Mouse (Mus musculus) limb, embryonic 11.5 days (tissue): ENCODE data around the gene Mia2. TPM values are rescaled to one million over a fixed set of nuclear protein-coding genes. Genes with fewer than 3 reads are reported as not detected.
A peak's percentile ranks its signal among the peaks of the same experiment; 100 is the strongest.

Experiments used
- ATAC-seq: fragments of 200-750 bp; cut with Nextera tagmentation; 2 replicates; pipeline ENCODE4 v1.8.0; 2017; ENCODE audit warnings: low read depth; ENCODE audit not compliant: insufficient number of reproducible peaks, low FRiP score, low TSS enrichment
- DNase-seq: peaks from one replicate; pipeline ENCODE4 v3.0.0-alpha.2; 2015; ENCODE audit warnings: low spot score
- H3K27ac ChIP-seq: fragments of 300-500 bp; sonication (generic); replicated peaks from 2 replicates; pipeline ENCODE4 v1.5.1; 2014; ENCODE audit warnings: low read depth, mild to moderate bottlenecking, low read length
- H3K27me3 ChIP-seq: fragments of 300-500 bp; sonication (generic); 2 replicates; pipeline ENCODE4 v1.6.1; 2014; ENCODE audit warnings: mild to moderate bottlenecking, low read length, mixed read lengths; ENCODE audit not compliant: control insufficient read depth, insufficient read depth
- H3K36me3 ChIP-seq: fragments of 300-500 bp; sonication (generic); 2 replicates; pipeline ENCODE4 v1.6.1; 2014; ENCODE audit warnings: mild to moderate bottlenecking, low read length, moderate library complexity, mixed read lengths; ENCODE audit not compliant: control insufficient read depth, insufficient read depth
- H3K4me1 ChIP-seq: fragments of 300-500 bp; sonication (generic); 2 replicates; pipeline ENCODE4 v1.6.1; 2014; ENCODE audit warnings: low read length, mixed read lengths; ENCODE audit not compliant: control insufficient read depth, insufficient read depth
- H3K4me2 ChIP-seq: fragments of 300-500 bp; sonication (generic); 2 replicates; pipeline ENCODE4 v1.6.1; 2014; ENCODE audit warnings: low read depth, mild to moderate bottlenecking, moderate library complexity; ENCODE audit not compliant: severe bottlenecking
- H3K4me3 ChIP-seq: fragments of 300-500 bp; sonication (generic); 2 replicates; pipeline ENCODE4 v1.5.1; 2014; ENCODE audit warnings: low read depth, low read length
- H3K9ac ChIP-seq: fragments of 300-500 bp; sonication (generic); 2 replicates; pipeline ENCODE4 v1.6.1; 2014; ENCODE audit warnings: mild to moderate bottlenecking, low read length
- H3K9me3 ChIP-seq: fragments of 300-500 bp; sonication (generic); 2 replicates; pipeline ENCODE4 v1.6.1; 2016; ENCODE audit warnings: low read length; ENCODE audit not compliant: control insufficient read depth
- WGBS: fragments of 180-500 bp; shearing (Covaris S2); extraction: QIAGEN DNeasy Blood & Tissue Kit; methylation state at CpG from one replicate; pipeline ENCODE4 v1.1.7; 2014; 5-methylcytosine and 5-hydroxymethylcytosine counted together
- polyA plus RNA-seq: library from polyadenylated mRNA; unstranded; fragments of >200 nt; fragmentation: Nextera tagmentation; extraction: Ambion mirVana; gene quantifications from 2 replicates; pipeline ENCODE4 v1.2.1, GENCODE M21; 2014

The Mia2 gene
- polyA plus RNA-seq, 1 experiment from 2014 or later = 65.9 TPM

GRCm38 (mm10) chr12:59060993-59061595 lies 34.5 kb upstream of the Mia2 start, which contains the start of gene Trappc6b:
Trappc6b (minus strand) TSS chr12:59061472.
- Histone ChIP-seq H3K27ac (peak within 1 kb of the TSS; percentile 66), H3K4me3 (peak within 1 kb of the TSS; percentile 85), H3K9ac (peak within 1 kb of the TSS; percentile 77), H3K36me3 (no peaks in the 10 kb centered on the region), H3K9me3 (no peaks in the 10 kb centered on the region), H3K27me3 (no peaks in the 10 kb centered on the region), H3K4me1 (peaks cover 2% of the 10 kb centered on the region; the same call in 1 of the 2 replicates), H3K4me2 (peak within 1 kb of the TSS; percentile 63)
- DNase-seq = peak; percentile 86
- WGBS = under 1% methylated on average over 49 of the region's 49 CpGs
- peak; percentile 95 for ATAC-seq

GRCm38 (mm10) chr12:59064837-59065236 lies 30.8 kb upstream of the Mia2 start:
- H3K4me3 ChIP-seq = no peak overlapping the region
- no peak overlapping the region for H3K27ac ChIP-seq
- H3K4me2 ChIP-seq = no peak overlapping the region
- H3K9me3 ChIP-seq = no peaks in the 10 kb centered on the region
- no peak for ATAC-seq
- no peak for DNase-seq
- WGBS = 85% methylated on average over 8 of the region's 8 CpGs
- H3K36me3 ChIP-seq = peaks cover 11% of the 10 kb centered on the region
- H3K9ac ChIP-seq = no peak overlapping the region
- peaks cover 2% of the 10 kb centered on the region; the same call in 1 of the 2 replicates for H3K4me1 ChIP-seq
- H3K27me3 ChIP-seq = no peaks in the 10 kb centered on the region

GRCm38 (mm10) chr12:59065776-59066175 lies 29.8 kb upstream of the Mia2 start:
- no peak overlapping the region; the same call in 1 of the 2 replicates for H3K4me3 ChIP-seq
- DNase-seq = no peak
- ATAC-seq = no peak
- H3K27ac ChIP-seq = no peak overlapping the region
- WGBS = 78% methylated on average over 3 of the region's 3 CpGs
- no peaks in the 10 kb centered on the region for H3K27me3 ChIP-seq
- no peaks in the 10 kb centered on the region for H3K9me3 ChIP-seq
- no peaks in the 10 kb centered on the region for H3K4me1 ChIP-seq
- H3K4me2 ChIP-seq = peak overlapping the region; percentile 51
- H3K9ac ChIP-seq = peak overlapping the region; percentile 100; the same call in 1 of the 2 replicates
- H3K36me3 ChIP-seq = peaks cover 14% of the 10 kb centered on the region

- H3K36me3 ChIP-seq = peaks cover 20% of the 10 kb centered on the region
Observed at GRCm38 (mm10) chr12:59066448-59067077, 29.0 kb upstream of the Mia2 start, which contains the start of gene Pnn. Pnn (plus strand) TSS chr12:59066884.

GRCm38 (mm10) chr12:59067095-59067494 lies 28.5 kb upstream of the Mia2 start:
- Histone ChIP-seq H3K4me3 (peak overlapping the region; percentile 100), H3K4me1 (no peaks in the 10 kb centered on the region), H3K4me2 (peak overlapping the region; percentile 72), H3K9ac (peak overlapping the region; percentile 100), H3K27me3 (no peaks in the 10 kb centered on the region), H3K27ac (peak overlapping the region; percentile 70), H3K36me3 (peaks cover 22% of the 10 kb centered on the region), H3K9me3 (no peaks in the 10 kb centered on the region)
- ATAC-seq (peak; percentile 58), DNase-seq (peak; percentile 59)
- under 1% methylated on average over 41 of the region's 41 CpGs for WGBS

More at GRCm38 (mm10) chr12:59066448-59067077, 29.0 kb upstream of the Mia2 start, which contains the start of gene Pnn:
- no peaks in the 10 kb centered on the region for H3K4me1 ChIP-seq
- H3K27me3 ChIP-seq = no peaks in the 10 kb centered on the region
- DNase-seq (peak; percentile 96), ATAC-seq (peak; percentile 99)
- H3K4me3 ChIP-seq = peak within 1 kb of the TSS; percentile 100
- WGBS = under 1% methylated on average over 43 of the region's 43 CpGs
- peak within 1 kb of the TSS; percentile 70 for H3K27ac ChIP-seq
- H3K9ac ChIP-seq = peak within 1 kb of the TSS; percentile 100
- H3K9me3 ChIP-seq = no peaks in the 10 kb centered on the region
- H3K4me2 ChIP-seq = peak within 1 kb of the TSS; percentile 72

DNA sequence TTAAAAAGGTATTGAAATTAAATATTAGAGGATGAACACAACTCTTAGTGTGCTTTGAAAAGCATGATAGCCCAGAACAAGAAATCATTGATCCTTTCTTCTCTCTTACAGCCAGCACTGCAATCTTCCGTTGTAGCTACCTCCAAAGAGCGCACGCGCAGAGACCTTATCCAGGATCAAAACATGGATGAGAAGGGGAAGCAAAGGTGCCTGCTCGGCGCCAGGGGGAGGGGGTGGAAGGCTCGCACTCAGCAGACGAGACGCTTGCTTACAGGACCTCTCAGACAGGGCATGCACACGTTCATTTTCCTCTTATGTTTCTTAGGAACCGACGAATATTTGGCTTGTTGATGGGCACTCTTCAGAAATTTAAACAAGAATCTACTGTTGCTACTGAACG lies 26.8 kb upstream of the Mia2 start:
- H3K4me2 ChIP-seq = no peak overlapping the region
- H3K9ac ChIP-seq = no peak overlapping the region
- H3K9me3 ChIP-seq = no peaks in the 10 kb centered on the region
- DNase-seq = no peak
- no peak overlapping the region for H3K27ac ChIP-seq
- no peaks in the 10 kb centered on the region for H3K27me3 ChIP-seq
- ATAC-seq = no peak
- peaks cover 27% of the 10 kb centered on the region for H3K36me3 ChIP-seq
- H3K4me3 ChIP-seq = no peak overlapping the region
- WGBS = 94% methylated on average over 13 of the region's 13 CpGs
- no peaks in the 10 kb centered on the region for H3K4me1 ChIP-seq

DNA sequence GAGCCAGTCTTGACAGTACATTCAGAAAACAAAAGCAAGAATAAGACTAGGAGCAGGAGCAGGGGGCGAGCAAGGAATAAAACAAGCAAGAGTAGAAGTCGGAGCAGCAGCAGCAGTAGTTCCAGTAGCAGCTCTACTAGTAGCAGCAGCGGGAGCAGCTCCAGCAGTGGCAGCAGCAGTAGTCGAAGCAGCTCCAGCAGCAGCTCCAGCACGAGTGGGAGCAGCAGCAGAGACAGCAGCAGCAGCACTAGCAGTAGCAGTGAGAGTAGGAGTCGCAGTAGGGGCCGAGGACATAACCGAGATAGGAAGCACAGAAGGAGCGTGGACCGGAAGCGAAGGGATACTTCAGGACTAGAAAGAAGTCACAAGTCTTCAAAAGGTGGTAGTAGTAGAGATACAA lies 23.3 kb upstream of the Mia2 start:
- Histone ChIP-seq H3K27ac (no peak overlapping the region), H3K4me1 (no peaks in the 10 kb centered on the region), H3K9me3 (no peaks in the 10 kb centered on the region), H3K4me2 (no peak overlapping the region), H3K4me3 (no peak overlapping the region), H3K9ac (no peak overlapping the region), H3K27me3 (no peaks in the 10 kb centered on the region), H3K36me3 (peaks cover 30% of the 10 kb centered on the region)
- DNase-seq (no peak), ATAC-seq (no peak)
- WGBS = 85% methylated on average over 11 of the region's 11 CpGs

DNA sequence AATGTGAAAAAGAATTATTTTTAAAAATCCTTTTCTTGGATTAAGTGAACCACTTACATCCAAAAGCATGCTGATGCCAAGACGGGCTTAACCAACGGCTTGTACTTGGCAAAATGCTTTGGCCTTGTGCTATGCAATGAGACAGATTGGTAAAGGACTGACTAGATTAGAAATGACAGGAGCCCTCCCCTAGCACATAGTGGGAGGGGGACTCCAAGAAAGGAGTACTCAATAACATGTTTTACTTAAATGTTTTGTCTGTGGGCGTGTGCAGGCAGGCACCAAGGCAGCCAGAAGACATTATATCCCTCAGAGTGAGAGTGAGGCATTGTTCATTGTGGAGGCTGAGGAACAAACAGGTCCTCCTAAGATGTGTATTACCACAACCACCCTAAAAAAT lies 21.5 kb upstream of the Mia2 start:
- 85% methylated on average over 3 of the region's 3 CpGs for WGBS
- DNase-seq = no peak
- no peak overlapping the region for H3K4me3 ChIP-seq
- H3K4me1 ChIP-seq = no peaks in the 10 kb centered on the region
- no peaks in the 10 kb centered on the region for H3K9me3 ChIP-seq
- no peaks in the 10 kb centered on the region for H3K27me3 ChIP-seq
- no peak overlapping the region for H3K9ac ChIP-seq
- no peak for ATAC-seq
- no peak overlapping the region for H3K27ac ChIP-seq
- no peak overlapping the region for H3K4me2 ChIP-seq
- H3K36me3 ChIP-seq = peaks cover 24% of the 10 kb centered on the region
